Mouse (Mus musculus) C2C12 (cell line): ENCODE measurements around the gene Hyal3. TPM values are rescaled to one million over a fixed set of nuclear protein-coding genes. Genes with fewer than 3 reads are reported as not detected.
A peak's percentile ranks its signal among the peaks of the same experiment; 100 is the strongest.

Source experiments
- H3K27me3 ChIP-seq: one replicate; pipeline ENCODE4 v1.6.1; 2011; ENCODE audit not compliant: control insufficient read depth, insufficient read depth, insufficient read length
- H3K36me3 ChIP-seq: one replicate; pipeline ENCODE4 v1.6.1; 2011; ENCODE audit not compliant: control insufficient read depth, insufficient read depth
- H3K4me3 ChIP-seq: one replicate; pipeline ENCODE4 v1.5.1; 2011; ENCODE audit warnings: mild to moderate bottlenecking, control low read depth; ENCODE audit not compliant: poor library complexity, insufficient read depth, severe bottlenecking
- H3K79me2 ChIP-seq: one replicate; pipeline ENCODE4 v1.6.1; 2011; ENCODE audit not compliant: control insufficient read depth, insufficient read depth
- H3K79me3 ChIP-seq: one replicate; pipeline ENCODE4 v1.6.1; 2011; ENCODE audit warnings: low read depth, control low read depth
- H3ac ChIP-seq: one replicate; pipeline ENCODE3; 2011; ENCODE audit warnings: low read depth; ENCODE audit not compliant: control insufficient read depth, insufficient read length
- CEBPB ChIP-seq: IDR thresholded peaks from one replicate; pipeline ENCODE4 v1.6.1; 2011; ENCODE audit warnings: low read depth, mild to moderate bottlenecking, control low read depth, moderate library complexity
- CTCF ChIP-seq: IDR thresholded peaks from one replicate; pipeline ENCODE4 v1.5.1; 2011; ENCODE audit not compliant: control insufficient read depth, insufficient read depth, insufficient read length
- FOSL1 ChIP-seq: IDR thresholded peaks from one replicate; pipeline ENCODE4 v1.8.0; 2011; ENCODE audit warnings: mild to moderate bottlenecking, low read length; ENCODE audit not compliant: poor library complexity, insufficient read depth, severe bottlenecking
- MAX ChIP-seq: IDR thresholded peaks from one replicate; pipeline ENCODE4 v1.6.1; 2011; ENCODE audit warnings: mild to moderate bottlenecking, control low read depth
- MYOD1 ChIP-seq: IDR thresholded peaks from one replicate; pipeline ENCODE4 v1.6.1; 2011; ENCODE audit warnings: low read depth; ENCODE audit not compliant: control insufficient read depth, insufficient read length
- MYOG ChIP-seq: IDR thresholded peaks from one replicate; pipeline ENCODE4 v1.6.1; 2011; ENCODE audit not compliant: control insufficient read depth, insufficient read length; ENCODE audit errors: extremely low read depth
- USF1 ChIP-seq: IDR thresholded peaks from one replicate; pipeline ENCODE4 v1.6.1; 2011; ENCODE audit warnings: low read depth, mild to moderate bottlenecking, control low read depth, moderate library complexity
- polyA plus RNA-seq: library from polyadenylated mRNA; unstranded; fragments of >200 nt; fragmentation: generic; extraction: Trizol; gene quantifications from one replicate; pipeline ENCODE4 v1.2.1, GENCODE M21; 2012; ENCODE audit warnings: missing spikeins

Gene Hyal3
- polyA plus RNA-seq, 1 experiment: 0.28 TPM

DNA sequence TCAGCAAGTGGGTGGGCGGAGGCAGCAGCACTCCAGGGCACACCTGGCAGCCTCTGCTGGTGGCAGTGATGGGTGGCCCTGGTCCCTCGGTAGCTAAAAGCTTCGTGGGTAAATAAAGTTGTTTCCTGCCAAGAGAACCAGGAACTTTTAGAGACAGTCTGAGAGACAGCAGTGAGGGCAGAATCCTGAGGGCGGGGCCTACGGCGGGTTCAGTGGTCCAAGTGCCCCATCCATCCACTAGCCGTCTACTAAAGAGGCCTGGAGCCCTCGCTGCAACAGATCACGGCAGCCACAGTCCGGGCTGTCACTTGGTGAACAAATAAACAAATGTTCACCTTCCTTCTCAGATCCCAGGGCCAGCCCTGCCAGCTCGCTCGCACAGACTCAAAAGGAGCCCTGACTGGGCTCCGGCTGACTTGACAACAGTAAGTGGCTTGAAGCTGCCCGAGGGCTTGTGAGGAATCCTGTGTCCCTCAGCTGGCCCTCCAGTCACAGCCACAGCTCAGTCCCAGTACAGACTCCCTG is 49.3 kb downstream of the Hyal3 start:
- Histone ChIP-seq H3K79me2 (peaks cover 100% of the 10 kb centered on the region), H3ac (no peak overlapping the region), H3K36me3 (peaks cover 4% of the 10 kb centered on the region), H3K4me3 (no peak overlapping the region), H3K27me3 (no peaks in the 10 kb centered on the region), H3K79me3 (peaks cover 78% of the 10 kb centered on the region)
- TF ChIP-seq FOSL1 (no peak), CEBPB (no peak), MYOD1 (no peak), CTCF (no peak), MAX (no peak), MYOG (no peak), USF1 (no peak)

DNA sequence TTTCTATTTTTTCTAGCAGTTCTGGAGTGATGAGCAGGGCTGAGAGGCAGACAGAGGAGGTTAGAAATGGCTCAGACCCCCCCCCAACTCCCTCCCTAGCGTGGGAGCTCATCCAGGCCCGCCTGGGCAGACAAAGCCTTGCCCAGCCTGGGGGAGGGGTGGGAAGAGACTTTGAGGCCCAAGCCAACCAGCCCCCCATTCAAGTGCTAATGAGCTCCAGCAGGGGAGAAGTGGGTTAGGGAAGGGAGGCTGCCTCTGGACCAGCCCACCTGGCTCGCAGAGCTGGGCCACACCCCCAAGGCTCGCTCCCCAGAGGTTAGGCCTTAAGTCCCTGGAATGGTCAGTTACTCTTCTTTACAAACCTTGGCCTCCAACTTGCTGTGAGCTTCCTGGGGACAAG is 50.0 kb downstream of the Hyal3 start:
- TF ChIP-seq MYOG (no peak), MAX (no peak), CTCF (no peak), CEBPB (no peak), USF1 (no peak), MYOD1 (no peak), FOSL1 (no peak)
- H3K4me3 ChIP-seq: no peak overlapping the region
- H3K79me3 ChIP-seq: peaks cover 72% of the 10 kb centered on the region
- no peak overlapping the region for H3ac ChIP-seq
- peaks cover 4% of the 10 kb centered on the region for H3K36me3 ChIP-seq
- peaks cover 95% of the 10 kb centered on the region for H3K79me2 ChIP-seq
- H3K27me3 ChIP-seq: no peaks in the 10 kb centered on the region

DNA sequence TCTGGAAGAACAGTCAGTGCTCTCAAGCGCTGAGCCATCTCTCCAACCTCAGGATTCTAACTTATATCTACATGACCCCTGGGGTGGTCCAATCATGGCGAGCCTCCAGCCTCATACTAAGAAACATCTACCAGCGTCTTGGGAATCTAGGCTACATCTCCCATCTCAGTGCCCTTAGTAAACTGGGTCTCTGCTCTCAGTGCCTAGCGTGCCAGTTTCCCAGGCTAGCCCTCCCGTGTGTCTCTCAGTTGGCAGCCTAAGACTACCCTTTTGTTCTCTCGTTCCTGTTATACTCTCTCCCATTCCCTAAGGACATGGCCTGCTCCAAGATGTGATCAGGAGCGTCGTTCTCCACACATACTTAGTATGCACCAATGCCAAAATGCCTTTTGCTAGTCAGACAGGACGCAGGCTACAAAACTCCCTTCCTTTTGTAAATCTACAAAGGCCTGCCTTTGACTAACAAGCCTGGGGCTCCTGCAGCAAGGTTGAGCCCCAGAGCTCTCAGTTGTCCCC is 50.8 kb downstream of the Hyal3 start:
- TF ChIP-seq FOSL1 (no peak), CTCF (no peak)
- Histone ChIP-seq H3K79me3 (peaks cover 66% of the 10 kb centered on the region), H3ac (no peak overlapping the region), H3K27me3 (no peaks in the 10 kb centered on the region), H3K79me2 (peaks cover 87% of the 10 kb centered on the region), H3K4me3 (no peak overlapping the region), H3K36me3 (peaks cover 4% of the 10 kb centered on the region)

DNA sequence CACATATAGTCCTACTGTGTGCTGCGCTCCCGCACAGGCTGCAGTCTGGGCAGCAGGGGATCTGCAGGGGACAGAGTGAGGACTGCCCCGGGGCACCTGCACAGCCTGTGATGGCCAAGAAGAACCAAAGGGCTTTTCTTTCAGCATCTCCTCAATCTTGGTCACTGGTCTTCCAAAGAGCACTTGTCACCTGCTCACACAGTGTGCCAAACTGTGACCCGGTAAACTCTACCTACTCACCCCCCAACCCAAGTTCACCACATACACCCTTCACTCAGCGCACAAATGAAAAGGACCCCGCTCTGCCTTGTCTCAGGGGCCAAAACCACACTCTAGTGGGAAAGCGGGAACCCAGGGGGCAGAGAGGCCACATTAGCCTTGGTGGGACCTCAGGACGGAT is 51.2 kb downstream of the Hyal3 start:
- Histone ChIP-seq H3ac (no peak overlapping the region), H3K79me3 (peaks cover 64% of the 10 kb centered on the region), H3K36me3 (peaks cover 4% of the 10 kb centered on the region), H3K79me2 (peaks cover 82% of the 10 kb centered on the region), H3K4me3 (no peak overlapping the region), H3K27me3 (no peaks in the 10 kb centered on the region)
- TF ChIP-seq CEBPB: no peak
- no peak for TF ChIP-seq MAX
- no peak for TF ChIP-seq MYOD1
- TF ChIP-seq CTCF: no peak
- TF ChIP-seq FOSL1: no peak
- TF ChIP-seq MYOG: no peak
- no peak for TF ChIP-seq USF1

DNA sequence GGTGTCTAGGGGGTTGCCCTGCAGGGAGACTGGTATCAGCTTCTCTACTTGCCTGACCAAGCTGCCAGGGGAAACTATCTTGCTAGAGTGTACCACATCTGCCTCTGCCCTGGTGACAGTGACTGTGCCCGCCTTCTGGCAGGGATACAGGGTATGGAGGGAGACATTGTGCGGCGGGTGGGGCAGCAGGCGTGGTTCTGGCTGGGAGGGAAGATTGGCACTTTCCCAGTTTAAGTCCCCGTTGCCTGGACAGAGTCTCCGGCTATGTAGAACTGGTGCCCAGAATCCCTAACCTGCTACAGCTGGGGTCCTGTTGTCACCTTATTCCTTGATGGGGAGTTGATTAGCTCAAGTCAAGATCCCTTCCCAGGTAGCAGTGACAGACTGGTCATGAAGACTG is 51.9 kb downstream of the Hyal3 start:
- H3K27me3 ChIP-seq: no peaks in the 10 kb centered on the region
- no peak for TF ChIP-seq FOSL1
- no peak for TF ChIP-seq MYOD1
- TF ChIP-seq CEBPB: no peak
- no peak for TF ChIP-seq MAX
- TF ChIP-seq MYOG: no peak
- no peak for TF ChIP-seq CTCF
- TF ChIP-seq USF1: no peak
- H3K4me3 ChIP-seq: peak overlapping the region; percentile 82
- H3K79me2 ChIP-seq: peaks cover 76% of the 10 kb centered on the region
- peaks cover 4% of the 10 kb centered on the region for H3K36me3 ChIP-seq
- H3ac ChIP-seq: peak overlapping the region; percentile 76
- peaks cover 58% of the 10 kb centered on the region for H3K79me3 ChIP-seq

DNA sequence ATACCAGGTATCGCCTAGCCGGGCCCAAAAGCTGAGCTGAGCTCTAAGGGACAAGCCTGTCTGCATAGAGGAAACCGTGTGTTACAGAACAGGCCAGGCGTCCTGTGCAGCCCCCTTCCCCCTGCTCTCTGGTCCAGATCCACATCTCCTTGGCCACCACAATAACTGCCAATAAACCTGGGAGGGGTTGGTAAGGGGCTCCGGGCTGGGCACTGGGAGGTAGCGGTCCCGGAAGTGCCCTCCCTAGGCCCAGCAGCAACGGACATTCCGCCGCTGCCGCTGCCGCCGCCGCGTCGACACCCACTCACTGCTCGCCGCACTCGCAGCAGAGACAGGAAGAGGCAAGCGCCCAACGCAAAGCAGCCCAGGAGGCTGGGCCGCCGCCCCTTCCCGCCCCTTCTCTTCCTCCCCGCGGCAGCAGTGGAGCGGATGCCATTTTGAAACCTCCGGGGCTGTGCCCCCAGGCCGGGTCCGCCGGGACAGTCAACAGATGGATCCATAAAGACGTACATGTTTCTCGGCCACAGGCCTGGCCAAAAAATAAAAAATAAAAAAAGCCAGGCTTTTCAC is 52.6 kb downstream of the Hyal3 start:
- H3K79me2 ChIP-seq: peaks cover 69% of the 10 kb centered on the region
- no peak for TF ChIP-seq MYOD1
- TF ChIP-seq USF1: no peak
- TF ChIP-seq FOSL1: no peak
- no peak for TF ChIP-seq MAX
- TF ChIP-seq CEBPB: no peak
- no peak for TF ChIP-seq CTCF
- peaks cover 4% of the 10 kb centered on the region for H3K36me3 ChIP-seq
- peaks cover 53% of the 10 kb centered on the region for H3K79me3 ChIP-seq
- H3K27me3 ChIP-seq: no peaks in the 10 kb centered on the region
- H3K4me3 ChIP-seq: peak overlapping the region; percentile 82
- H3ac ChIP-seq: peak overlapping the region; percentile 83
